Mouse (Mus musculus): Measurements from ENCODE around the gene Tbc1d10b.

- TF ChIP-seq POLR2A (IDR thresholded peaks at IDR 0.05; ENCODE audit: control insufficient read depth, low read depth, low read length) (no peak), CTCF (IDR thresholded peaks at IDR 0.05; ENCODE audit: control insufficient read depth, insufficient read depth, insufficient replicate concordance, low read depth, low read length) (no peak)
These were observed 31.3 kb downstream of the Tbc1d10b start for GRCm38 (mm10) chr7:127176937-127177336.
